Mouse (Mus musculus) heart, postnatal 0 days (tissue): ENCODE measurements around the gene Gm10961. TPM values are rescaled to one million over a fixed set of nuclear protein-coding genes. Genes with fewer than 3 reads are reported as not detected.

Source experiments
- ATAC-seq: fragments of 200-750 bp; cut with Nextera tagmentation; 2 replicates; pipeline ENCODE4 v1.8.0; 2017; ENCODE audit warnings: low read depth, moderate number of reproducible peaks, moderate library complexity; ENCODE audit not compliant: insufficient read depth
- DNase-seq: peaks from one replicate; pipeline ENCODE4 v3.0.0-alpha.2; 2016; ENCODE audit warnings: low spot score
- H3K27ac ChIP-seq: fragments of 300-500 bp; sonication (generic); 2 replicates; pipeline ENCODE4 v1.5.1; 2014; ENCODE audit warnings: low read depth, mild to moderate bottlenecking
- H3K27me3 ChIP-seq: fragments of 300-500 bp; sonication (generic); 2 replicates; pipeline ENCODE4 v1.6.1; 2014; ENCODE audit warnings: low read length, mixed read lengths; ENCODE audit not compliant: control insufficient read depth, insufficient read depth
- H3K36me3 ChIP-seq: fragments of 300-500 bp; sonication (generic); replicated peaks from 2 replicates; pipeline ENCODE4 v1.6.1; 2014; ENCODE audit warnings: low read length, mixed read lengths; ENCODE audit not compliant: control insufficient read depth, insufficient read depth
- H3K4me1 ChIP-seq: fragments of 300-500 bp; sonication (generic); 2 replicates; pipeline ENCODE4 v1.6.1; 2014; ENCODE audit warnings: antibody characterized with exemption; ENCODE audit not compliant: control insufficient read depth, insufficient read depth
- H3K4me2 ChIP-seq: fragments of 300-500 bp; sonication (generic); 2 replicates; pipeline ENCODE4 v1.6.1; 2014; ENCODE audit warnings: low read depth, mild to moderate bottlenecking, low read length, moderate library complexity
- H3K4me3 ChIP-seq: fragments of 300-500 bp; sonication (generic); 2 replicates; pipeline ENCODE4 v1.5.1; 2014; ENCODE audit warnings: low read depth, low read length
- H3K9ac ChIP-seq: fragments of 300-500 bp; sonication (generic); replicated peaks from 2 replicates; pipeline ENCODE4 v1.6.1; 2014; ENCODE audit warnings: low read depth, low read length, mixed read lengths
- H3K9me3 ChIP-seq: fragments of 300-500 bp; sonication (generic); replicated peaks from 2 replicates; pipeline ENCODE4 v1.6.1; 2016; ENCODE audit warnings: low read length; ENCODE audit not compliant: control insufficient read depth
- CTCF ChIP-seq: IDR thresholded peaks from 2 replicates; pipeline ENCODE4 v1.5.1; 2016; ENCODE audit warnings: antibody characterized with exemption, control low read depth, low read depth
- EP300 ChIP-seq: IDR thresholded peaks from 2 replicates; pipeline ENCODE4 v1.6.1; 2016; ENCODE audit warnings: antibody characterized with exemption, low read depth
- WGBS: fragments of 180-500 bp; shearing (Covaris S2); extraction: QIAGEN DNeasy Blood & Tissue Kit; methylation state at CpG from one replicate; pipeline ENCODE4 v1.1.7; 2014; 5-methylcytosine and 5-hydroxymethylcytosine counted together
- polyA plus RNA-seq: library from polyadenylated mRNA; unstranded; fragments of >200 nt; fragmentation: Nextera tagmentation; extraction: Ambion mirVana; gene quantifications from 2 replicates; pipeline ENCODE4 v1.2.1, GENCODE M21; 2015
- total RNA-seq: library from RNA; depleted of rRNA; stranded (reverse); fragments of >200 nt; gene quantifications from 2 replicates; pipeline ENCODE4 v1.2.3, GENCODE M21; 2014; ENCODE audit warnings: low replicate concordance; rRNA removed

Gm10961 gene
- not detected in 2 replicates for total RNA-seq
- polyA plus RNA-seq, result not detected in 2 replicates

DNA sequence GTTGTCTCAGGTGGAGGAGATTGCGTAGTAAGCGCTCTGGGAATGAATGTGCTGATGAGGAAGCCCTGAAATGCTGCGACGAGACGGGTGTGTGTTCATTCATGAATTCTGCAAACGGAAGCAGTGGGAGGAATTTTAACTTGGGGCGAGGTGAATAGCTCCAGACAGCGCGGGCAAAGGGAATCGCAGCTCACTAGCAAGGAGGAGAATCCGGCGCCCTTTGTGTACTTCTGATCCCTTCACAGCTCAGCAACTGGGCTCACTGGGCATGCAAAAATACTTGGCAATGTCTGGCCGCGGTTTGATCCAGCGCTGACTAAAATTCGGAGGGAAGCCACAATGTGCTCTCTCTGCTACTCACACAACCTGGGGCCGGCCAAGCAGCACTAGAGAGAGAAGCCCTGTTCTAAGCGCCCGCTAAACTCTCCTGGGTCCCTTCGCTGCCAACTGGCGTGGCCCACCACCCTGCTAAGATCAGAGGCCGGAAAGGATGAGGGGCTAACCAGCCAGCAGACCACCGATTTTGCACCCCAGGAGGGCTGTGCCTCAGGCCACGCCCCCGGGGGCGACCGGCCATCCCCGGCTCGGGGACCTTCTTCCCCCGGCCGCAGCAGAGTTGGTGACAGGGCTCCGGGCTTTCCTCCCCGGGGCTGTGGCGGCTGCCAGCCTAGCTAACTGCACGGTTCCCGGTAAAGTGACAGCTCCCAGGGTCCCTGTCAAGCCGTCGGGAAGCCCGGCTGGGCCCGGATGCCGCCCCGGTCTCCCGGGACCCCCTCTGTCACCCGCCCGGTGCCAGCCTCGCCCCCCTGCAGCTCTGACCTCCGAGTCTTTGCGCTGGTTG is at the start of gene Gm10961:
Gene Gm10961, plus strand, starts transcription at position 641 of the 841 bp plus-strand sequence.
- WGBS, result 1% methylated on average over 48 of the region's 48 CpGs
- H3K4me2 ChIP-seq, result peak within 1 kb of the TSS; percentile 92
- H3K9ac ChIP-seq, result peak within 1 kb of the TSS; percentile 98
- no peaks in the 10 kb centered on the region for H3K9me3 ChIP-seq
- H3K27ac ChIP-seq, result peak within 1 kb of the TSS; percentile 97
- DNase-seq, result no peak
- 0 out of 2 replicates have a peak, but pooled peaks cover 10% of the 10 kb centered on the region for H3K4me1 ChIP-seq
- peak; percentile 69 for ATAC-seq
- H3K4me3 ChIP-seq, result peak within 1 kb of the TSS; percentile 100
- no peak for TF ChIP-seq CTCF
- no peak for TF ChIP-seq EP300
- peaks cover 27% of the 10 kb centered on the region for H3K36me3 ChIP-seq
- no peaks in the 10 kb centered on the region for H3K27me3 ChIP-seq

DNA sequence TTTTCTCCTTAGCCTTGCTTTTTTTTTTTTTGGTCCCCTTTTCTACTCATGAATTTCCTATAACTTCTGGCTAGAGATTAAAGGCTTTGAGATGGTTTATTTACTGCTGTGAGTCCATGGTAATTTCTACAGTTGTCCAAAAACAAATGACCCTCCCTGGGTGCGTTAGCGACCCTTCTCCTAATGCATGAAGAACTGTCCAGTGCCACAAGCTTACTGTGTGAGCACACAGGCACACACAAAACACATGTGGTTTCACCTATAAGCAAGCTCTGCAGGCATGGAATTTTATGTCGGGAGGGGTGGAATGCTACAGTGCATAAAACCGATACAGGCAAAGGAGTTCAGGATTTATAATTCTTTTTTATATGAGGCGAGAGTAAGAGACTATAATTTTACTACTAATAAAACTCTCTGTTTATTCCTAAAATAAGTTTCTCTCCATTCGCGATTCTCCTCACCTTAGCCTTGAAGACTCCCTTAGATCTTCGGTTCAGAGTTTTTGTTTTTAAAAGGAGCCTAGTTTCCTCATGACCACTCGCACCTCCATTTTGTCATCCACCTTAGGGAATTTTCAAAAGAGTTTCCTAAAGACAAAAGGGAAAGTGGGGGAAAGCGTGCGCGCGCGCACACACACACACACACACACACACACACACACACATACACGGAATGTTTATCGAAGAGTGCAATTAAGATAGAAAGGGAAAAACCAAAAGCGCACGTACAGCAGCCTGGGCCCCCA is 48.8 kb upstream of the Gm10961 start:
- no peak overlapping the region for H3K27ac ChIP-seq
- H3K36me3 ChIP-seq, result no peaks in the 10 kb centered on the region
- TF ChIP-seq EP300 (no peak), CTCF (no peak)
- peak overlapping the region; percentile 54 for H3K4me3 ChIP-seq
- WGBS, result 7% methylated on average over 18 of the region's 18 CpGs
- H3K4me2 ChIP-seq, result peak overlapping the region; percentile 74
- H3K9ac ChIP-seq, result no peak overlapping the region
- H3K4me1 ChIP-seq, result peaks cover 7% of the 10 kb centered on the region; the same call in 1 of the 2 replicates
- DNase-seq (no peak), ATAC-seq (no peak)
- H3K9me3 ChIP-seq, result no peaks in the 10 kb centered on the region
- peaks cover 81% of the 10 kb centered on the region for H3K27me3 ChIP-seq

DNA sequence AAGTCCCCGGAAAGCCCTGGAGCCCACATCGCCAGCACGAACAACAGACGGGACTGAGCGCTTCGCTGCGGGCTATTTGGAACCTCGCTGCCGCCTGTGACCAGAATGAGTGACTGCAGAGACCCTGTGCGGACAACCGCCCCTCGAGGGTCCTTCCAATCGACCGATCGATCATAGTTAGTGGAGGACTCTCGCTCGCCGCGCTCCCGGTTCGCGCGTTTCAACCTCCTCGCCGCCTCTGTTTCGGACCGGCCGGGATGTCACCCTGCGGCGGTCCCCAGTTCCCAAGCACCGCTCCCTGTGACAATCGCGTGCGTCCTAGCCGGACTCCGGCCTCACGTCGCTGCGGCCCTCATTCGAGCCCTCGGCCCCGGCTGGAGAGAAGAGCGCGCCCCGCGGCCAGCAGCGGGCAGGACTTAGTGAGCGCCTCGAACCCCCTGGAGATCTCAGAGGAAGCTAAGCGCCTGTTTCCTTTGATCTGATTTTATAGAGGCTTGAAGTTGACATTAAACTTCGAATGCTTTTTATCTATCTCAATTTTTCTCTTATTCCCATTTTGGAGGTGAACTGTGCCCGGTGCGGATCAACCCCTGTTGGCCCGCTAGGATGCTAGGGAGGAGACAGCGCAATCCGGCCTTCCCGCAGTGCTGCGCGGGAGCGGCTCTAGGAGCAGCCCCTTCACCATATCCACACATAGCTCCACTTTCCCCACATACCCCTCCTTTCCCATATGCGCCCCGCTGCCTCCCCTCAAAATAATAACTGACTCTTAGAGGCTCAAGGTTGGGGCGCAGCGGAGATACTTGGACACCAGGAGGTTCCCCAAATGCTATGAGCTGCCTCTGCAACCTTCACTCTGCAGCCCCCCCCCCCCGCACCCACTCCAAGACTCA is 48.0 kb upstream of the Gm10961 start:
- H3K4me1 ChIP-seq, result peaks cover 7% of the 10 kb centered on the region; the same call in 1 of the 2 replicates
- no peak for DNase-seq
- H3K4me2 ChIP-seq, result peak overlapping the region; percentile 74
- ATAC-seq, result peak; percentile 19; the same call in 1 of the 2 replicates
- H3K27ac ChIP-seq, result no peak overlapping the region
- H3K4me3 ChIP-seq, result peak overlapping the region; percentile 54
- TF ChIP-seq CTCF, result no peak
- no peak for TF ChIP-seq EP300
- no peaks in the 10 kb centered on the region for H3K36me3 ChIP-seq
- no peak overlapping the region for H3K9ac ChIP-seq
- H3K9me3 ChIP-seq, result no peaks in the 10 kb centered on the region
- WGBS, result 4% methylated on average over 65 of the region's 65 CpGs
- peaks cover 86% of the 10 kb centered on the region for H3K27me3 ChIP-seq

DNA sequence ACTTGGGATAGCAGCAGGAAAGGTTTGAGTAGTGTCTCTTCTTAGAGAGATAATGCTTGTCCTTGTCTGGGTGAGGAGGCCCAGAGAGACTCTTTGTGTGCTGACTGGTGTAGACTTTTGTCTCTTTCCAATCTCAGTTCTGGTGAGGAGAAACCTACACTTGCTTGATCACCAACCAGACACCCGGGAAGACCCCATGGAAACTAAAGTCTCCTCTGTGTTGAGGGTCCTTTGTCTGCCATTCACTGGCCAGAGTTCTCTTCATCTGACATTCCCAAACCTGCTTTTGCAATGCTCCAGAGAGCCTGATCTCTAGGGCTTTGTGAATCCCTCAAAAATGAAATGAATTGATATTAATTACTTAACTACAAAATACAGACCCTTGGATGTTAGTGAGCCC is 47.2 kb upstream of the Gm10961 start:
- no peak for TF ChIP-seq CTCF
- no peak for TF ChIP-seq EP300
- Histone ChIP-seq H3K4me2 (no peak overlapping the region), H3K36me3 (no peaks in the 10 kb centered on the region), H3K9me3 (no peaks in the 10 kb centered on the region), H3K4me1 (peaks cover 7% of the 10 kb centered on the region; the same call in 1 of the 2 replicates), H3K9ac (no peak overlapping the region), H3K4me3 (no peak overlapping the region), H3K27ac (no peak overlapping the region), H3K27me3 (peaks cover 93% of the 10 kb centered on the region)
- DNase-seq (no peak), ATAC-seq (no peak)
- WGBS, result 39% methylated on average over 1 of the region's 1 CpGs

DNA sequence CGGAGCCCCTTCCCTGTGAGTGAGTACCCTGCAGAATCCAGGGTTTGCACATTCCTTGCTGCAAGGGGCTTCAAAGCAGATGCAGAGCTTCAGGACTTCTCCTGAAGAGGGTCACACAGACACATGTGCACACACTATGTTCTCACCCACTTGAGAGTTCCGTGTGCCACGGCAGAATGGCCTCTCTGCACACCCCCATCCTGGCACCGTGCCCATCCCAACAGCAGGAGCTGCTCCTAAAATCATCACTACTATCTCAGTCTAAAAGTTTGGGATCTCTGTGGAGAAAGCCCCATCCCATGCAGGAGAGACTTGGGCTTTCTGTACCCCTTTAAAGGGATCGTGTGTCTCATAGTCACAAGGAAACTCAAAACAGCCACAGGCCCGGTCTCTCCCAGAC is 44.6 kb upstream of the Gm10961 start:
- Histone ChIP-seq H3K27me3 (peaks cover 96% of the 10 kb centered on the region), H3K4me2 (no peak overlapping the region), H3K27ac (no peak overlapping the region), H3K9ac (no peak overlapping the region), H3K36me3 (no peaks in the 10 kb centered on the region), H3K4me3 (no peak overlapping the region), H3K4me1 (peaks cover 7% of the 10 kb centered on the region; the same call in 1 of the 2 replicates), H3K9me3 (no peaks in the 10 kb centered on the region)
- DNase-seq (no peak), ATAC-seq (no peak)
- TF ChIP-seq CTCF, result no peak
- TF ChIP-seq EP300, result no peak
- 50% methylated on average over 6 of the region's 6 CpGs for WGBS
